Mouse (Mus musculus): ENCODE data around the gene Osbpl8. TPM values are rescaled to one million over a fixed set of nuclear protein-coding genes. Genes with fewer than 3 reads are reported as not detected.

The Osbpl8 gene
- polyA plus RNA-seq, 1 experiment from 2014 or later = 315 TPM

- WGBS (ENCODE audit: missing documents) = 88% methylated on average over 10 of the region's 10 CpGs
- no peaks in the 10 kb centered on the region for H3K36me3 ChIP-seq (ENCODE audit: inconsistent target)
- H3K4me3 ChIP-seq (ENCODE audit: inconsistent target) = no peak overlapping the region
- H3K79me2 ChIP-seq (ENCODE audit: inconsistent target) = no peaks in the 10 kb centered on the region
- no peak overlapping the region for H3K27ac ChIP-seq
Observed at GRCm38 (mm10) chr10:111314636-111315395, 150.3 kb downstream of the Osbpl8 start.

DNA sequence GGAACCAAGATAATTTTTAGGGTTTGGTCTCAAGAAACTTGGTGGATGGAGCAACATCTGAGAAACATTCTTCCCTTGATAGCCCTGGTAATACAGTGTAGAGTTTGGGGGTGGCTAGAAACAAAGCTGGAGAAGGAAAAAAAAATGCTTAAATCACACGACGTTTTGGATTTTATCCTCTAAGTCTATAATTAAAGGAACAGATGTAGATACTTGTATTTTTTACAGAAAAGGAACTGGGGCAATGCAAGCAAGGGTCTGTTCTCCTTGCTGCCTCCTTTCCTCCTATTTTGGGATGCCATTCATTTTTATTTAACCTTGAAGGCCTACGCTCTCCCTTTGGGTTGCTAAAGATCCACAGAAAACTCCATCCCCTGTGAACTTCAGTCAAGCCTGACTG, 151.4 kb downstream of the Osbpl8 start:
- Histone ChIP-seq H3K79me2 (ENCODE audit: inconsistent target) (no peaks in the 10 kb centered on the region), H3K4me3 (ENCODE audit: inconsistent target) (no peak overlapping the region), H3K36me3 (ENCODE audit: inconsistent target) (no peaks in the 10 kb centered on the region), H3K27ac (no peak overlapping the region)
- WGBS (ENCODE audit: missing documents) = 95% methylated on average over 3 of the region's 3 CpGs

GRCm38 (mm10) chr10:111318021-111318420, 153.5 kb downstream of the Osbpl8 start:
- H3K4me3 ChIP-seq (ENCODE audit: inconsistent target) = no peak overlapping the region
- no peaks in the 10 kb centered on the region for H3K36me3 ChIP-seq (ENCODE audit: inconsistent target)
- H3K79me2 ChIP-seq (ENCODE audit: inconsistent target) = no peaks in the 10 kb centered on the region
- WGBS (ENCODE audit: missing documents) = 93% methylated on average over 3 of the region's 3 CpGs
- H3K27ac ChIP-seq = no peak overlapping the region

- Histone ChIP-seq H3K36me3 (ENCODE audit: inconsistent target) (no peaks in the 10 kb centered on the region), H3K4me3 (ENCODE audit: inconsistent target) (no peak overlapping the region), H3K79me2 (ENCODE audit: inconsistent target) (no peaks in the 10 kb centered on the region), H3K27ac (no peak overlapping the region)
- 97% methylated on average over 9 of the region's 9 CpGs for WGBS (ENCODE audit: missing documents)
Observed at GRCm38 (mm10) chr10:111318805-111319500, 154.4 kb downstream of the Osbpl8 start.

GRCm38 (mm10) chr10:111320579-111320978, 156.0 kb downstream of the Osbpl8 start:
- H3K36me3 ChIP-seq (ENCODE audit: inconsistent target) = no peaks in the 10 kb centered on the region
- H3K79me2 ChIP-seq (ENCODE audit: inconsistent target) = no peaks in the 10 kb centered on the region
- H3K4me3 ChIP-seq (ENCODE audit: inconsistent target) = no peak overlapping the region
- no peak overlapping the region for H3K27ac ChIP-seq

GRCm38 (mm10) chr10:111327957-111328356, 163.4 kb downstream of the Osbpl8 start:
- Histone ChIP-seq H3K79me2 (ENCODE audit: inconsistent target) (no peaks in the 10 kb centered on the region), H3K36me3 (ENCODE audit: inconsistent target) (no peaks in the 10 kb centered on the region)
- 76% methylated on average over 4 of the region's 4 CpGs for WGBS (ENCODE audit: missing documents)

GRCm38 (mm10) chr10:111329326-111329725, 164.8 kb downstream of the Osbpl8 start:
- Histone ChIP-seq H3K36me3 (ENCODE audit: inconsistent target) (no peaks in the 10 kb centered on the region), H3K4me3 (ENCODE audit: inconsistent target) (no peak overlapping the region), H3K79me2 (ENCODE audit: inconsistent target) (no peaks in the 10 kb centered on the region), H3K27ac (no peak overlapping the region)
- WGBS (ENCODE audit: missing documents) = 80% methylated on average over 5 of the region's 5 CpGs

More at GRCm38 (mm10) chr10:111327957-111328356, 163.4 kb downstream of the Osbpl8 start:
- H3K27ac ChIP-seq = no peak overlapping the region
- no peak overlapping the region for H3K4me3 ChIP-seq (ENCODE audit: inconsistent target)

- WGBS (ENCODE audit: missing documents) = 100% methylated on average over 1 of the region's 2 CpGs
- no peaks in the 10 kb centered on the region for H3K36me3 ChIP-seq (ENCODE audit: inconsistent target)
- no peak overlapping the region for H3K27ac ChIP-seq
- H3K79me2 ChIP-seq (ENCODE audit: inconsistent target) = no peaks in the 10 kb centered on the region
- H3K4me3 ChIP-seq (ENCODE audit: inconsistent target) = no peak overlapping the region
Observed at GRCm38 (mm10) chr10:111334902-111335301, 170.3 kb downstream of the Osbpl8 start.

DNA sequence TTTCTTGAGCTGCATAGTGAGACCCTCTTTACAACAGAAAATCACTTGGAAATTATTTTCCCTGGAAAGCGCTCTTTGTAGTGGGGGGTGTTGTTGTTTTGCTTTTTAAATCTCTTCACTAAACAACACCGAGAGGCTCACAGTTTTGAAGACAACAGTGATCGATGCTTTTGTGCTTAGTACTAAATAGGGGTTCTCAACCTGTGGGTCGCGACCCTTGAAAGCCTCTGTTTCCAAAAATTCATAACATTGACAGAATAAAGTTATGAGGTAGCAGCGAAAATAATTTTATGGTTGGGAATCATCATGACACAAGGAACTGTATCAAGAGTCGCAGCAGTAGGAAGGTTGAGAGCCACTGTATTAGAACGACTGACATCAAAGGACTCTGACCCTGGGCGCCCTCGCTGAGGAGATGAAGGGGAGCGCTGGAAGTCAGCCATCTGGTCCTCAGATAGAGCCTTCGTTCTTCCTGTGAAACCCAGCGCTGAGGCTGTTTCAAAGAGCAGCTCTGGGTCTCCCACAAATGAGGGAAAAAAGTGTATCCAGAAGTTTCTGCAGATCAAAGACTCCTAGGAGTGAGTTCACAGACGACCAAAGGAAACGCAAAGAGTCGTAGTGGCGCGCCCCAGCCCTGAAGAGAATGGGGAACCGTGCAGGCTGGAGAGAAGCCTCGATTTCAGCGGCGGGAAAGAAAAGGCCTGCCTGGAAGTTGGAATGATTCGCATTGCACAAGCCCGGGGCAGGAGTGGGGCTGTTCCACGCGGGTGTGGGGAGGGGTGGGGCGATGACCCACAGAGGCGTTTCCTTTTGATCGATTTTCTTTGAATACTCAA, 171.2 kb downstream of the Osbpl8 start:
- WGBS (ENCODE audit: missing documents) = 26% methylated on average over 29 of the region's 29 CpGs
- H3K36me3 ChIP-seq (ENCODE audit: inconsistent target) = no peaks in the 10 kb centered on the region
- H3K27ac ChIP-seq = no peak overlapping the region
- H3K4me3 ChIP-seq (ENCODE audit: inconsistent target) = no peak overlapping the region
- H3K79me2 ChIP-seq (ENCODE audit: inconsistent target) = no peaks in the 10 kb centered on the region

GRCm38 (mm10) chr10:111336353-111336713, 171.8 kb downstream of the Osbpl8 start:
- 11% methylated on average over 10 of the region's 10 CpGs for WGBS (ENCODE audit: missing documents)
- H3K4me3 ChIP-seq (ENCODE audit: inconsistent target) = no peak overlapping the region
- no peaks in the 10 kb centered on the region for H3K36me3 ChIP-seq (ENCODE audit: inconsistent target)
- H3K27ac ChIP-seq = no peak overlapping the region
- no peaks in the 10 kb centered on the region for H3K79me2 ChIP-seq (ENCODE audit: inconsistent target)

- H3K36me3 ChIP-seq (ENCODE audit: inconsistent target) = no peaks in the 10 kb centered on the region
- 97% methylated on average over 11 of the region's 11 CpGs for WGBS (ENCODE audit: missing documents)
- H3K27ac ChIP-seq = no peak overlapping the region
- no peak overlapping the region for H3K4me3 ChIP-seq (ENCODE audit: inconsistent target)
- H3K79me2 ChIP-seq (ENCODE audit: inconsistent target) = no peaks in the 10 kb centered on the region
Observed at GRCm38 (mm10) chr10:111339296-111339695, 174.7 kb downstream of the Osbpl8 start.

DNA sequence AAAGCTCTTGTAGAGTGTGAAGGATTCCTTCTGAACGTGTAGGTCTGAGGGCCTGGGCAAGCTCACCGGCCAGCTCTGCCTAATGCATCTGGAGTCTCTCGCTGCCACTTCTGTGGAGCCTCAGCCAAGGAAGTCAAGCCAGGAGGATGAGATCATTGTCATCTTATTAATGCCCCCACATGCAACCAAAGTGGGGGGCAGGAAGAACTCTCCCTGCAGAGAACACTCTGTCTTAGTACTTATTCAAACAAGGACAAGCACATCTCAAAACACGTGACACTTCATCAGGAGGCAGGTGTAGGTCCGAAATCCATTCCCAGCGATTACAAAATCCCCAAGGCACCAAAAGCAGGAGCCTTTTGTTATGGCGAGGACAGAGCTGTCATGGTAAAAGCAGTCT, 177.2 kb downstream of the Osbpl8 start:
- WGBS (ENCODE audit: missing documents) = 91% methylated on average over 7 of the region's 7 CpGs

GRCm38 (mm10) chr10:111343555-111343954, 179.0 kb downstream of the Osbpl8 start:
- WGBS (ENCODE audit: missing documents) = 92% methylated on average over 5 of the region's 5 CpGs
- Histone ChIP-seq H3K36me3 (ENCODE audit: inconsistent target) (no peaks in the 10 kb centered on the region), H3K79me2 (ENCODE audit: inconsistent target) (no peaks in the 10 kb centered on the region), H3K4me3 (ENCODE audit: inconsistent target) (no peak overlapping the region), H3K27ac (no peak overlapping the region)

More for the DNA sequence above, 177.2 kb downstream of the Osbpl8 start:
- Histone ChIP-seq H3K4me3 (ENCODE audit: inconsistent target) (no peak overlapping the region), H3K36me3 (ENCODE audit: inconsistent target) (no peaks in the 10 kb centered on the region), H3K27ac (no peak overlapping the region), H3K79me2 (ENCODE audit: inconsistent target) (no peaks in the 10 kb centered on the region)
